Mouse (Mus musculus) hindlimb bud, embryonic 11.5 days (tissue): ENCODE data around the gene Rpl13a.
A peak's percentile ranks its signal among the peaks of the same experiment; 100 is the strongest.

ENCODE experiments used
- DNase-seq: peaks from one replicate; pipeline ENCODE4 v3.0.0-alpha.2; 2012; ENCODE audit warnings: low read depth, low spot score; ENCODE audit errors: extremely low spot score

Gene Rpl13a

GRCm38 (mm10) chr7:45092828-45093515 is 35.6 kb downstream of the Rpl13a start:
- no peak for DNase-seq

GRCm38 (mm10) chr7:45092048-45092447 is 36.5 kb downstream of the Rpl13a start, which contains the start of gene Rcn3:
TSS of gene Rcn3 (minus strand) at chr7:45092221.
- DNase-seq = peak; percentile 90

- no peak for DNase-seq
Measured at GRCm38 (mm10) chr7:45091001-45091990, 37.3 kb downstream of the Rpl13a start.

- DNase-seq = no peak
Measured at GRCm38 (mm10) chr7:45090251-45090977, 38.1 kb downstream of the Rpl13a start.

GRCm38 (mm10) chr7:45088597-45088996 is 40.0 kb downstream of the Rpl13a start:
- no peak for DNase-seq

- no peak for DNase-seq
Measured at GRCm38 (mm10) chr7:45086084-45086483, 42.5 kb downstream of the Rpl13a start.

GRCm38 (mm10) chr7:45083300-45083890 is 45.2 kb downstream of the Rpl13a start:
- no peak for DNase-seq

GRCm38 (mm10) chr7:45082401-45083299 is 45.9 kb downstream of the Rpl13a start:
- DNase-seq = no peak

- DNase-seq = no peak
Measured at GRCm38 (mm10) chr7:45081016-45081415, 47.5 kb downstream of the Rpl13a start.

- no peak for DNase-seq
Measured at GRCm38 (mm10) chr7:45079856-45080255, 48.7 kb downstream of the Rpl13a start.

GRCm38 (mm10) chr7:45078513-45078912 is 50.0 kb downstream of the Rpl13a start:
- DNase-seq = no peak

- no peak for DNase-seq
Measured at GRCm38 (mm10) chr7:45077829-45078228, 50.7 kb downstream of the Rpl13a start.

GRCm38 (mm10) chr7:45077322-45077721 is 51.2 kb downstream of the Rpl13a start:
- DNase-seq = no peak

- DNase-seq = no peak
Measured at GRCm38 (mm10) chr7:45076501-45076900, 52.1 kb downstream of the Rpl13a start.
